Mouse (Mus musculus) heart, adult 11 months (tissue): ENCODE results near the gene Gm6096.
A peak's percentile ranks its signal among the peaks of the same experiment; 100 is the strongest.

Source experiments
- DNase-seq: peaks from one replicate; pipeline ENCODE4 v3.0.0; 2022

Gene Gm6096

DNA sequence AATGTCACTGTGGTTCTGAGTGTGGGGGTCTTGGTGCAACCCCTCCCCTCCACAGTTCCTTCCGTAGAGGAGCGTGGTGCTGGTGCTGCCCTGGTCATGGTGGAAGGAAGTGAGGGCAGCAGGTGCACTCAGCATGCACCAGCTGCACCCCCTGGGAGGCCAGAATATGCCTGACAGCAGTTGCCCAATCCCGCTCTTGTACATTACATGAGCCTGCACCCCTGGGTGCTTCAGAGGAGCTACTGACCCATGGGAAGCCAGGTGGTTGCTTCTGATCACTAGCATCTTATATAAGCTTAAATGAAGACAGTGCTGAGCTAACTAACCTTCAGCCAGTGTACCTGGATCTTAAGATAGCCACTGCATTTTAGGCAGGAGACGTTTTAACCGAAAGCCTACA lies 12.8 kb upstream of the Gm6096 start:
- DNase-seq: no peak

DNA sequence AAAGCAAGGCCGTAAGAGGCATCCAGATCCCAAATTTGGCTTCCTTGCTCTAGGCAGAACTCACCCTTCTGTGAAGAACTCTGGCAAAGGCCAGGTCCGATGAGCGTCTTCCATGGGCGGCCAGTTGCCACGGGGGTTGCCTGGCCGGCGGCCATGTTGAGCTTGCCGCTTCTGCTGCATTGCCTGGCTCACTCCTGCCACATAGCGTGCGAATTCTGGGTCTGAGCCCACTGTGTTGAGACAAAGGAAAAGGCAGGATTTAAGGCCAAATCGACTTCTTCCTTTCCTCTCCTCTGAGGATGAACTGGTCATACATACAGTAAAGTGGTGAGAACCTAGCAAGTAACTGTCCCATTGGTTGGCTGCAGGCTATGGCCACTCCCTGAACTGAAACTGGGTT lies 8.7 kb upstream of the Gm6096 start:
- DNase-seq: peak; percentile 83

DNA sequence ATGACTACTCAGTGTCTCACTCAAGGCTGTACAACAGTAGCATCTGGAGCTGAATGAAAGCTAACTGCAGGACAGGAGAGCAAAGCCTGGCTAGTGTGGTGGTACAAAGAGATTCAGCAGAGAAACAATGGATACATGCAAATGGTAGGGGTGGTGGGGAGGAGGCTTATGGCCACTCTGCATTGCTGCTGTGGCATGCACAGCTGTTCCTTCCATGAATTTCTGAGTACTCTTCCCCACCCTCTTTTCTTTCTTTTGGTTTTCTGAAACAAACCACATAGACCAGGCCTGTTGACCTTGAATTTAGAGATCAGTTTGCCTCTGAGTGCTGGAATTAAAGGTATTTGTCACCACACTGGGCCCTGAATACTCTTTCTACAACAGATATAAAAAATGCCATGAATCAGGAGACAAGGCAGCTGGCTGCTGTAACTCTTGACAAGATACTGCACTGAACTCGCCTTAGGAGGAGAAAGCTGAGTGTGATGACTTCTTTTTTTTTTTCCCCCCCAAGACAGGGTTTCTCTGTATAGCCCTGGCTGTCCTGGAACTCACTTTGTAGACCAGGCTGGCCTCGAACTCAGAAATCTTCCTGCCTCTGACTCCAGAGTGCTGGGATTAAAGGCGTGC lies 3.9 kb upstream of the Gm6096 start:
- DNase-seq: no peak

DNA sequence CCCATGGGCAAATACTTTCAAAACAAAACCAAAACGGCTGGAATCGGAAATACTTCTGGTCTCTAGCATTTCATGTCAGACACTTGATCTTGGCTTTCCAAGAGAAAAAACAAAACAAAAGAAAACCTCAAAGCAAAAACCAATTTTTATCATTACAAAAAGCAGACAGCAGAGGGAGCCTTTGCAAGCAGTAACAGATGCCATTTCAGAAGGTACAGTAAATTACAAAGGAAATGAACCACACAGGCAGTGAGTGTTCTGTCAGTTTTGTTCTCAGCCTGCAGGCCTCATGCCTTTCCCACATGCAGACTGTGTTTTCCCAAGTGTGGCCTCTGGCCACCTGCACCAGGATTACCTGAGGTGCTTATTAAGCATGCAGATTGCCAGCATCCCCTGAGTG lies 1.2 kb downstream of the Gm6096 start:
- DNase-seq: peak; percentile 75

DNA sequence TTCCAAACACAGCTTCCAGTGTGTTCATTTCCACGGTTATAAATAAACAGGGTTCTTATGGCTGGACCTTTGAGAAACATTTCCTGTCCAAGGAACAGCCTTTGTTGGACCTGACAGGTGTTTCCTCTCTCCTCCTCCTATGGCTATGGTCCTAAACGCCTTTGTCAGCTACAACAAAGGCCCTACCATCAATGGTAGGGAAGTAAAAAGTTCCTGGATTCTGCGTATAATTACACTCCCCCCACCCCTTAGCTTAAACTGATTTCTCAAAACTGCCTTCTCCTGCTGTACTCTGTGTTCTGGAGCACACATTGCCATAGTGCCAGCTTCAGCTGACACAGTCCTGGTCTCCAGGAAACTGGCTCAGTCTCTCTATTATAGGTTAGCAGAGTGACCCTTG lies 4.3 kb downstream of the Gm6096 start:
- DNase-seq: peak; percentile 97

DNA sequence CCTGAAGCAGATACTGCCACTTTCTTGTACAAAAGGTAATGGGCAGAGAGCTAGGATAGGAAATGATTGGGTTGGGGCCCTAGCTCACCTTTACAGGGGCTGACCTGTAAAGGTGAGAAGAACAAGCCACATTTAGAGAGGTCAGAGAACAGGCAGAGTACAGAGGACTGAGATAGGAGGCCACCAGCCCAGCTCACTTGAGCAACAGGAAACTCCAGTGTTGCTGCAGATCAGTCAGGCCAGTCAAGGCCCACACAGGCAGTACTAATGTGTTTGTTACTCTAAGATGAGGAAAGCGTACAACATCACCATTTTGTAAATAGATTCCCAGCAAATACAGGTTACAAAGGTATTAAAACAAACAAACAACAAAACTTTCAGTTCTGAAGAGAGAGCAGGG lies 5.1 kb downstream of the Gm6096 start:
- DNase-seq: peak; percentile 79

DNA sequence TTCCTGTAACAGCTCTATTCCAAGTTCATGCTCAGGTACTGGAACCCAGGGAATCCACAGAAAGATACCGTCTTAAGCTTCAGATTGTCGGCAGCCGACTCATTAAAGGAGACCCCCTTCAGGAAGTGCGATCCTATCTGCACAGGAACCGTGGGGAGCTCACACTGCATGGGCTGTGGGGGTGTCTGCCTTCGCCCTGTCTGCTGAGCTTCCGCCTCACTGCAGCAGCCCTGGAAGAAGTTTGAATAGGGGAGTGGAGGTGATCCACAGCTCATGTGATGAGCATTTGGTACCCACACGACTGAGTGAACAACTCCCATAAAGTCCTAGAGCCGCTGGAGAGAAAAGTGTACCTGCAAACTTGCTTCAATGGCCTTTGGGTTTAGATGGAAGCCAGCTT lies 6.4 kb downstream of the Gm6096 start:
- peak; percentile 88 for DNase-seq

DNA sequence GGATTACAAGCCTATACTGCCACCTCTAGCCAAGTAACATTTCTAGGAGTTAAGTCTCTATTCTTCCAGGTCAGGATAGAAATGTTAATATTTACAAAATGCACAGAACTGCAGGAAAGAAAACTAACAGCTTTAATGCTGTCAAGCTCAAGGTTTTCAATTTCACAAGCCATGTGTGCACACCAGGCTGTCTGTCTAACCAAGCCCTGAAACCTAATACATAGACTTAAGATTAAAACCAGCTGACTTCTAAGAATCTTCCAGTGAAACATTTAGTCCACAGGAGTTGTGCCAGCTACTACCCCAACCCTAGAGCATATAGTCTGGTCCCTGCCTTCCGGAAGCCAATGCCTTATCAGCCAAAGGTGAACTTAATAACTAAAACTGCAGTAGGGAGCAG lies 7.6 kb downstream of the Gm6096 start:
- DNase-seq: no peak

DNA sequence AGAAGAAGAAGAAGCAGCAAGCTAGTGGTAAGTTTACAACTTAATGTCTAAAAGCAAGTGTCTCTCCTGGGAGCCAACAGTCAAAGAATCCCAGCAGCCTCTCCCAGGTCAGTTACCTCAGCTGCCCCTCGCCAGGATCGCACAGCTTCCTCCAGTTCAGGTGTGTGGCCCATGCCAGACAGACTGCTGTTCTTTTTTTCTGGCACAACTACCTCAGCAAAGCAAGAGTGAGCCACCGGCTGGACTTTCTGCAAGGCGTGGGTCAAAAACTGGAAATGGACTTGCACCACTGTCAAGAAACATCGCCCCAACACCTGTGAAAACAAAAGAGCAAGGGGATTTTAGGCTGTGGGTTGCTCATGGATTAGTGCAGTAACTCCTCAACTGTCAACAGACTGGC lies 12.6 kb downstream of the Gm6096 start:
- peak; percentile 82 for DNase-seq

DNA sequence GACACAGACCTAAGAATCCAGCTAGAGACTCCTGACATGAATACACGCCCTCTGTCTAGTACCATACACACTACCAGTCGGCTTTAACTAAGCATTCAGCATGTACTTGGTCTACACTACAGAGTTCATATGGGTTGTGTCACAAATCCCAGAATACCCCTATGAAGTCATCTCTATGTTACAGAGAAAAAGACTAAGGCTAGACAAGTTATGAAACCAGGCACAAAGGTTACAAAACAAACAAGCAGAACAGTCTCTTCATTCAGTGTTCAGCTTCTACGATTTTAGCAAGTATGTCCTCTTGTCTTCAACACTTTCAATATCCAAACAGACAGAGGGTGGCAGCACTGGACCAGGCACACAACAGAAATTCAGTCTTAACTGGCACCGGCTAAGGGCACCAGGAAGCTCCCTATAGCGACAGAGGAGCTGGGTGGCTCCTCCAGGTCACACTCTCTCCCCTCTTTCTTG lies 15.1 kb downstream of the Gm6096 start:
- peak; percentile 96 for DNase-seq

DNA sequence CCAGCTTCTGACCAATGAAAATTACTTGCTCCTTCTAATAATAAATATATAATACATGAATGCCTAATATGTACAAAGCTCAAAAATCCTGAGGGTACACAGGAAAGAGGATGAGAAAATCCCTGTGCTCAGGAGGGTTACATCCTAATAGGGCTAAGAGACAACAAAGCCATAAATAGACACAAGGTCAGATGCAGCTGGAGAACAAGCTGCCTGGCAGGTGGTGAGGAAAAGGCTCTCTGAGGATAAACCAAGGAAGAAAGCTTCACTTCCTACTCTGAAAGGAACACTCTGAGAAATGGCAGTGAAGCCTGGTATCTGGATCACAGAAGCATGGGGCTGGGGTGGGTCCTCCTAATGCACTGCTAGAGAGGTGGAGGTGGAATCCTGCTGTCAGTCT lies 15.6 kb downstream of the Gm6096 start:
- DNase-seq: peak; percentile 87

DNA sequence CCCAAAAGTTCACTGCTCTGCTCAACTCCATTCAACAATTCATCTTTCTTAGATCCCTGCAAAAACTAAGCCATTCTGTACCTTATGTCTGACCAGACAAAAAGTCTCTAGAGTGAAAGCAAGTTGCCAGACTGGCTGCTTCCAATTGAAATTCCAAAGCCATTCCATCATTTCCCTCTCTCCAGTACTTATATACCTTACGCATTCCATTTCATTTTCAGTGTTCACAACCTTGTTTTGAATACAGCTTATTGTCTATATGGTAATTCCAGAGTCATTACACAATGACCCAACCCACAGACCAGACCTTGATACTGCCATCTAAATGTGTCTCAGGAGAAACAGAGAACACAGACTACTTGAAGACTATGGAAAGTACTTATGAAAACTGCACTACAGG lies 17.6 kb downstream of the Gm6096 start:
- DNase-seq: no peak

DNA sequence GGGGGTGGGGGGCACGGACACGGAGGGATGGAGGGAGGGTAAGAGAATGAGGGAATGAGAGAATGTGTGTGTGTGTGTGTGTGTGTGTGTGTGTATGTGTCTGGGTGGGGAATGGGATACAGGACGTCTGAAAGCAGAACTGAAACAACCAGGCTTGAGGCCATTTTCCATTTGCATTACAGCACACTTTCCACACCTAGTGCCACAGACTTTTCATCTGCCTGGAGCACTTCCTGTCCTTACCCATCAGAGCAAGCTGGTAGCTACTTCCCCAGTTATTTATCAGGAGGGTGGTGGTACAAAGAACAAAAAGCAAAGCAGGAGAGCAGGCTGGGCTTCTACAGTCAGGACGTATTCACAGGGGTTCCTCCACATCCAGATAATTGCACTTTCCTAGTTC lies 21.6 kb downstream of the Gm6096 start:
- no peak for DNase-seq

DNA sequence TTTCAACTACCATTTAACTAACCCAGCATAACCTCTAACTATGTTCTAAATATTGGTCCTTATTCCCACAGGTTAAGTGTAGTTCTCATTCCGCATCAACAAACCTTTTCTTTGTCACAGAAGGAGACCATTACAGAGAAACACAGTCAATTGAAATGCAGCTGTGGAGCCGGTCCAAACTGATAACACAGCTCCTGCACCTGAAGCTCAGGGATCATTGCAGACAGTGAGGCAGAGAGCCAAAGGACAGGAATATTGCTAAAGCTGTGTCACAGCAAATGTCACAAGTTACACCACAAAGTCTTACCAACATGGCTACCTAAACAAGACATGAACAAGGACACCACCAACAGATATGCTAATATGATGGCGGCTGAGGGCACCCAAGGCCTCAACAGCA lies 25.2 kb downstream of the Gm6096 start:
- DNase-seq: peak; percentile 7

DNA sequence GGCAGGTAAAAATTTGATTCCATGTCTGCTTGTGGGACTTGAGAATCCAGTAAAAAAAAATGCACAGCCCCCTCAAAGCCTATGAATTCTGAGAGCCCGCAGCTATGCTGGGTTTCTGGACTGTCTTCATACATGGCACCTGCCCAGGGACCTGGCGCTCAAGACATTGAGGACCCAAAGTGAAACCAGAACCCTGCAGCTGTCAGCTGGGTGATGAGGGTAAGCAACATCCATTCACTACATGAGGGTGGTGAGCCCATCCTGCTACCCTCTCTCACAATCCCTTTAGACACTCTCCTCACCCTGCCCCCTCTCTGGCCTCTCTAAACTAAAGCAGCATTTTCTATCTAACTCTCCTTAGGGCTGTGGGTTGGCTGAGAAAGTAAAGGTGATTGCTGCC lies 26.8 kb downstream of the Gm6096 start:
- DNase-seq: peak; percentile 71

DNA sequence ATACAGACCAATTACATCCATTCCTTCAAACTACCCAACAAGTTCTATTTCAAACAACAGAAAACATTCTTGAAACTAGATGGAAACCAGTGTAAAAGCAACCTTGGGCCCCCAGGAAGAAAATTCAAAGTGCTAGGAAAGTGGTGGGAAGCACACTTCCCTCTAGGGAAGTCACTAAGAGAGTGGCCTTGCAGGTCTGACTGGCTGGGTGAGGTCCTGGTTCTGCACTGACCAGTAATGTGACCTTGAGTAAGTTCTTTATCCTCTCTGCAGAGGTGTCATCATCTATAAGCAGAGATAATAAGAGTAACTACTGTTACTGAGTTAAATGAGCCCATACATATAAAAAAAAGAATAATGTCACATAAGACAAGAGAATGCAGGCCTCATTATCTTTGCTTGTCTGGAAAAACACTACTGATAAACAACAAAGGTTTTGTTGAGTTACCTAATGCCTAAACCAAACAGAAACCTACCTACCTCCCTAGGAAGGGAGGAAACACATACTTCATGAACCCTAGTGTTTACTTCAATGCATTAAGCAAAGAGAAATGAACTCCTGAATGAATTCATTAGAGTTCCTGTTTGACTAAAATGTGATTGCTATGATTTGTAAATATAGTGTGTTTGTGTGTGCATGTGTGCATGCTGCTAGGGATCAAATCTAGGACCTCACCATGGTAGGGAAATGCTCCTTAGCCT lies 39.8 kb downstream of the Gm6096 start:
- DNase-seq: no peak

DNA sequence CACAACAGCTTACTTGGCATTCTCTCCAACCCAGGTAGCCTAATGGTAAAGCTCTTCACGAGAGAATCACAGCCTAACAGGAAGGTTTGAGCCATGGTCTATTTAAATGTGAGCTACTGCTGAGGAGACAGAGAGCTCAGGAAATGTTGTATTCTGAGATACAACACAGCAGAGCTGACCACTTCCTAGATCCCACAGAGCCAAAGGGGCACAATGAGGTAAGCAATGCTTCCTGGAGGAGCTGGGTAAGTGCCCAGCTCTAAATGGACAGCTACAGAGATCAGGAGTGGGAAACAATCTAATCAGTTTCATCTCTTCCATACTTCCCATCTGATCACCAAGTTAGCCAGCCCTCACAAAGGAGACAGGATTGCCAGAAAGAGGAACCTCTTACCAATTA lies 40.4 kb downstream of the Gm6096 start:
- DNase-seq: peak; percentile 93

DNA sequence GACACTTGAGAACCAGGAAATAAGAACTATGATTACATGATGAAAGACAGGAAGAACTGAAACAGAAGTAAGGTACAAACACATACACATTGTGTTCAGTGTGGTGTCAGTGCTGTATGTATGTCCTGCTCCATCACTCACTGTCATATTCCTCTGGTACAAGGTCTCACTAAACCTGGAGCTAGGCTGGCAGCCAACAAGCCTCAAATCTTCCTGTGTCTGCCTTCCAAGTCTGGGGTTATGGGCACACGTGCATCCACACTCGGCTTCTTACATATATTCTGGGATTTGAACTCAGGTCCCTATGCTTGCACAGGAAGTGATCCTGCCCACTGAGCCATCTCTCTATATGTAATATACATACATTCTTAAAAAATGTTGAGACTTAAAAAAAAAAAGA lies 41.8 kb downstream of the Gm6096 start:
- DNase-seq: peak; percentile 77

DNA sequence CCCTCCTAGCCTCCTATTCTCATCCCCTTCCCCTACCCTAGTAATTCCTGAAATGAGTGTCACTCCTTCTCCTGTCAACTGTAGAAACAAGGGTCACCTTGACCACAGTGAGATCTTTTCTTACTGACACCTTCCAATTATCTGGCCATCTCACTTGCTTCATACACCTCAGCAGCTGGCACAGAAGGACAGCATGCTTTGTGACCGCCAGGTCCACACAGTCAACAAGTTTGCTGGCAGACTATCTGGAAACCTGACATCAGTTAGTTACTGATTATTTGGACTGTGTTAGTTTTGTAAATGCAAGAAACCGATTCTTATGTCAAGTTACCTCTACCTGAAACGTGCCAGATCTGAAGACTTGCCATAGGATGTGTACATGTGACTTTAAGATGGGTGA lies 45.3 kb downstream of the Gm6096 start:
- DNase-seq: no peak

DNA sequence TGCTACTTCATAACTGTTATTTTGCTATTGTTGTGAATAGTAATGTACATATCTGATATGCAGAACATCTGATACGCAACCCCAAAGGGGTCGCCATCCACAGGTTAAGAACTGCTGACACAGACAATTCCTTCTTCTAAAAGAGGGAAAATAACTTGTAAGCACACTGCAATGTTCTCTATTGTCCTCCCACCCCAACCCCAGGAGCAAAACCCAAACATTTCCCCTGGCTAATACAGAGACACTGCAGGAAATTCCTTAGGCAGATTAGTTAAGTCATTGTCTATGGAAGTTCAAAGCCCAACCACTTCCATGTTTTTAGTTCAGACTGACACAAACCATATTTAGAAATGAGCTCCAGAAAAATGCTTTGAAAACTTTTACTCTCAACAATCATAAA lies 48.0 kb downstream of the Gm6096 start:
- no peak for DNase-seq
